Mouse (Mus musculus) stomach, postnatal 0 days (tissue): ENCODE results near the gene Lrg1.

ENCODE experiments used
- CTCF ChIP-seq: IDR thresholded peaks from 2 replicates; pipeline ENCODE4 v1.5.1; 2016; ENCODE audit warnings: antibody characterized with exemption, low read depth, mild to moderate bottlenecking, moderate library complexity
- EP300 ChIP-seq: optimal IDR thresholded peaks from 2 replicates; pipeline ENCODE3; 2016; ENCODE audit warnings: antibody characterized with exemption

DNA sequence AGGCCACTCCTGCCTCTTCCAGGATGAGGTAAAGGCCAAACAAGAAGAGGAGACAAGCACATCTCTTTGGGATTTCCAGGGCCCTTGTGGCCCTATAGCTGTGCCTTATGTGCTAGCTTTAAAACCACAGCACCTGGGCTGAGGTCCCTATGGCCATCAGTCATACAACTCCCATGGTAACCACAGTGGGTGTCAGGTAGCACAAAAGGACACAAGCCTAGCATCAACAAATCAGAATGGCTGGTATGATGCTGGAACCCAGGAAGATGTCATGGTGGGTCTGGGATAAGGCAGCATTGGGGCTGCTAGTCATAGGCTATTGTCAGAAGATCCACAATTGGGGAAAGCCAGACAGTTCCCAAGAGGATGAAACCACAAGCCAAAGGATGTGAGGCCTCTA lies 50.7 kb downstream of the Lrg1 start:
- TF ChIP-seq CTCF (no peak), EP300 (no peak)
